15 mouse cellular contexts compared by ENCODE assay signal in the genomic region with DNA sequence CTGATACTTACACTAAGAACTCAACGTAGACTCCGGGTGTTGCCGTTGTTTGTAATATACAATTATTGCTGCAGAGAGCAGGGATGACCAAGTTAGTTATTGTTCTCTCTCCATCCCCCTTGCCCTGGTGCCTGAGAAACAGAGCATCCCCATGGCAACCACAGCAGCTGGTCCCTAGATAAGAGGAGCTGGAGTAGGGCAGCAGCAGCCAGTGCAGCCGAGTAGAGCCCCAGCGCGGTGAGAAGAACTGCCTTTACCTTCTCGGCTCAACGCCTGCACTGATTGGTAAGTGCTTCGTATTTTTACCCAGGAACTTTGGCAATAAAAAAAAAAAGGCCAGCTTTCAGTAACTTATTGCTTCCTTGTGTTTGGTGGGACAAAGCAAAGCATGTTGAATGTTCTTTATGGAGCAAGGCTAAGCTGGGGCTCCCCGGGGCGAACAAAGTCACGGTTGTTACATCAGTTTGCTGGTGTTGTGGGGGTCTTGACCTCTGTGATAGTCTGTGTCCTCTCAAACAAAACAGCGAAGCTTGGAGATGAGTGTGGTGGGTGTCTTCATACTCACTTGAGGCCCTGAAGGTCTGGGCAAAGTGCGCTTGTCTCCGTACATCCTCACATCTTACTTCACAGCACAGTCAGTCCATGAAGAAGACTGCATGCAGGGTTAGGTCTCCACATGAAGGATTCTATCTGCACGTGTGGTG. TPM values are rescaled to one million over a fixed set of nuclear protein-coding genes. Genes with fewer than 3 reads are reported as not detected.
DNase-seq lines count a peak whose midpoint lies in the region; ATAC-seq lines count a peak whose summit lies in the region.
"Had no signal": no experiment of that assay in that cellular context is flagged by ENCODE, and none has a peak within 500 bp of the region (broad histone marks: within the 10 kb centered on the region; RNA-seq: fewer than 3 reads in every experiment).

A gene (plus strand): TSS at position 207 of the 704 bp plus-strand sequence.

- WGBS in embryonic facial prominence, embryonic 12.5 days = 69% methylated on average over 16 of the region's 16 CpGs
- 21% methylated on average over 16 of the region's 16 CpGs for WGBS in hindbrain, embryonic 14.5 days
- 46% methylated on average over 16 of the region's 16 CpGs for WGBS in neural tube, embryonic 11.5 days

- no peak within 1 kb of the TSS for H3K4me3 ChIP-seq in embryonic facial prominence, embryonic 12.5 days
- no peak within 1 kb of the TSS for H3K4me3 ChIP-seq in hindbrain, embryonic 14.5 days (replicated peaks; ENCODE audit: low read length)
- H3K4me3 ChIP-seq in neural tube, embryonic 11.5 days (ENCODE audit: low read depth, low read length) = no peak within 1 kb of the TSS

- no peaks in the 10 kb centered on the region for H3K36me3 ChIP-seq in embryonic facial prominence, embryonic 12.5 days
- H3K36me3 ChIP-seq in hindbrain, embryonic 14.5 days (replicated peaks; ENCODE audit: control insufficient read depth, insufficient read depth) = no peaks in the 10 kb centered on the region
- H3K36me3 ChIP-seq in neural tube, embryonic 11.5 days (ENCODE audit: control insufficient read depth, insufficient read depth, low read length) = no peaks in the 10 kb centered on the region
- H3K36me3 ChIP-seq: G1E had no signal

- H3K9me3 ChIP-seq in embryonic facial prominence, embryonic 12.5 days = no peaks in the 10 kb centered on the region
- H3K9me3 ChIP-seq in hindbrain, embryonic 14.5 days (ENCODE audit: control insufficient read depth, low read length) = no peaks in the 10 kb centered on the region
- no peaks in the 10 kb centered on the region for H3K9me3 ChIP-seq in neural tube, embryonic 11.5 days (ENCODE audit: control insufficient read depth, low read length)
- H3K9me3 ChIP-seq: G1E had no signal

- H3K27me3 ChIP-seq in embryonic facial prominence, embryonic 12.5 days = no peaks in the 10 kb centered on the region
- H3K27me3 ChIP-seq in hindbrain, embryonic 14.5 days (ENCODE audit: control insufficient read depth, insufficient read depth, low read length) = no peaks in the 10 kb centered on the region
- H3K27me3 ChIP-seq in neural tube, embryonic 11.5 days (ENCODE audit: control insufficient read depth, insufficient read depth, low read length) = no peaks in the 10 kb centered on the region

- no peak for ATAC-seq in embryonic facial prominence, embryonic 12.5 days (ENCODE audit: insufficient number of reproducible peaks, insufficient read depth, low FRiP score, low TSS enrichment)
- peak; percentile 84 for ATAC-seq in hindbrain, embryonic 14.5 days (ENCODE audit: low FRiP score)
- ATAC-seq in neural tube, embryonic 11.5 days (ENCODE audit: insufficient read depth, low FRiP score, low TSS enrichment) = peak; percentile 85
- ATAC-seq: inflammation-experienced regulatory T-cells, adult 6 months had no signal

- H3K9ac ChIP-seq in embryonic facial prominence, embryonic 12.5 days = no peak within 1 kb of the TSS
- H3K9ac ChIP-seq in hindbrain, embryonic 14.5 days = no peak within 1 kb of the TSS
- H3K9ac ChIP-seq in neural tube, embryonic 11.5 days (ENCODE audit: low read length) = peak within 1 kb of the TSS; percentile 23; the same call in 1 of the 2 replicates
- H3K9ac ChIP-seq: lung, embryonic 14.5 days had no signal

- H3K4me2 ChIP-seq in embryonic facial prominence, embryonic 12.5 days (replicated peaks) = no peak within 1 kb of the TSS
- peak within 1 kb of the TSS; percentile 26 for H3K4me2 ChIP-seq in hindbrain, embryonic 14.5 days (replicated peaks)
- peak within 1 kb of the TSS; percentile 21 for H3K4me2 ChIP-seq in neural tube, embryonic 11.5 days (ENCODE audit: low read depth)
- H3K4me2 ChIP-seq: lung, embryonic 14.5 days had no signal

- peaks cover 3% of the 10 kb centered on the region; the same call in 1 of the 2 replicates for H3K4me1 ChIP-seq in embryonic facial prominence, embryonic 12.5 days
- H3K4me1 ChIP-seq in hindbrain, embryonic 14.5 days (replicated peaks; ENCODE audit: control insufficient read depth, insufficient read depth, low read length) = peaks cover 11% of the 10 kb centered on the region
- peaks cover 9% of the 10 kb centered on the region; the same call in 1 of the 2 replicates for H3K4me1 ChIP-seq in neural tube, embryonic 11.5 days (ENCODE audit: control insufficient read depth, insufficient read depth, low read length)

- peak; percentile 4 for DNase-seq in adrenal gland, postnatal 10 days
- DNase-seq in adrenal gland, adult 2 months = no peak
- DNase-seq in hindbrain, embryonic 14.5 days (ENCODE audit: low spot score) = peak; percentile 57
- peak; percentile 65 for DNase-seq in neural tube, embryonic 11.5 days (ENCODE audit: low spot score)
- no peak for DNase-seq in ovary, postnatal 10 days (ENCODE audit: low spot score)
- DNase-seq in frontal cortex, postnatal 25 days (ENCODE audit: low spot score in 2 of 2) = no peak
- no peak for DNase-seq in right cerebral cortex, postnatal 25 days
- DNase-seq: adrenal gland, adult 8-10 months; cerebellum, adult 8-10 months; kidney, postnatal 4 days; lung, embryonic 14.5 days had no signal

- no peak within 1 kb of the TSS; the same call in 1 of the 2 replicates for H3K27ac ChIP-seq in embryonic facial prominence, embryonic 12.5 days
- no peak within 1 kb of the TSS for H3K27ac ChIP-seq in hindbrain, embryonic 14.5 days
- no peak within 1 kb of the TSS for H3K27ac ChIP-seq in neural tube, embryonic 11.5 days (ENCODE audit: low read depth, low read length)

RNA-seq across cellular contexts. Expression of the gene that starts here (rescaled TPM):
- total RNA-seq in adrenal gland, postnatal 10 days (2021) = 1 to 10 TPM; 2.9 to 3.6 TPM
- total RNA-seq in adrenal gland, adult 2 months (2021) = 1 to 10 TPM; 2.9 to 3.3 TPM
- polyA plus RNA-seq in adrenal gland, adult 2 months (2012; rRNA removed) = 0.35 and 0.57 TPM in 2 replicates
- 14.5 and 23.2 TPM in 2 replicates for polyA plus RNA-seq in embryonic facial prominence, embryonic 12.5 days (2016; fragmentation: Nextera tagmentation; extraction: Ambion mirVana)
- 1.5 and 2.1 TPM in 2 replicates for polyA plus RNA-seq in hindbrain, embryonic 14.5 days (2014; fragmentation: Nextera tagmentation; extraction: Ambion mirVana)
- polyA plus RNA-seq in neural tube, embryonic 11.5 days (2014; fragmentation: Nextera tagmentation; extraction: Ambion mirVana) = 51.2 and 52.9 TPM in 2 replicates
- total RNA-seq: G1E had no signal
- polyA plus RNA-seq: G1E; gonadal fat pad, adult 2 months; inflammation-experienced regulatory T-cells, adult 6 months; lung, embryonic 14.5 days had no signal

Comparison
In these comparisons a context has a peak if more than half of its experiments do, and no peak if none do; other contexts are left out.
1. DNase-seq: peak in adrenal gland, postnatal 10 days (single experiment), hindbrain, embryonic 14.5 days (single experiment) and neural tube, embryonic 11.5 days (single experiment); none in adrenal gland, adult 2 months (single experiment), ovary, postnatal 10 days (single experiment), frontal cortex, postnatal 25 days (0 of 2) and right cerebral cortex, postnatal 25 days (single experiment).